Mouse (Mus musculus): ENCODE data around the gene Ifi208. TPM values are rescaled to one million over a fixed set of nuclear protein-coding genes. Genes with fewer than 3 reads are reported as not detected.
"Not testable (repeated sequence)": the region's sequence is repeated elsewhere in the genome, so short reads cannot be mapped to it uniquely, and the experiment has no call there.

Ifi208 gene
- polyA plus RNA-seq, 1 experiment from 2014 or later = not detected

DNA sequence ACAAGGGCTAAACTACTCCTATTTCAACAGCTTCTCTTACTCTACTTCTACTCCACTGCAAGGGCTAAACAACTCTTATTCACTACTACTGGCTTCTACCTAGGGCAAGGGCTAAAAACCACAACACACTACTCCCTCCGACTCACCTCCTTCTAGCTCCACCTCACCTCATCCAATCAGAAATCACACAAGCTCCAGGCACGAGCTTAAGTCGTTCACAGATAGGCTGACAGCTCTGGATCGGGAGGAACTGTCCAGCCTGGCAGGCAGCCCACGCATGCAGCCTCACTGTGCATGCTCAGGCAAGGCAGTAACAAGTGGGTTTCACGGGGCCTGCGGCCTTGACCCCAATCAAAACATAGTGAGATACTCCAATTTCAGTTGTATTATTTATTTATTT lies 59.7 kb downstream of the Ifi208 start:
- Histone ChIP-seq H3K27ac (ENCODE audit: low read length) (no peak overlapping the region), H3K36me3 (ENCODE audit: control insufficient read depth, insufficient read depth, low read length) (no peaks in the 10 kb centered on the region), H3K9ac (ENCODE audit: low read depth, low read length) (no peak overlapping the region), H3K4me2 (ENCODE audit: low read length) (no peak overlapping the region), H3K27me3 (ENCODE audit: control insufficient read depth, insufficient read depth, low read depth, low read length) (no peaks in the 10 kb centered on the region), H3K9me3 (replicated peaks; ENCODE audit: control insufficient read depth, low read length, poor library complexity, severe bottlenecking) (no peaks in the 10 kb centered on the region), H3K4me3 (ENCODE audit: low read depth, low read length) (no peak overlapping the region), H3K4me1 (ENCODE audit: control insufficient read depth, insufficient read depth, low read length) (no peaks in the 10 kb centered on the region)
- no peak for ATAC-seq
- WGBS = 47% methylated on average over 7 of the region's 7 CpGs

DNA sequence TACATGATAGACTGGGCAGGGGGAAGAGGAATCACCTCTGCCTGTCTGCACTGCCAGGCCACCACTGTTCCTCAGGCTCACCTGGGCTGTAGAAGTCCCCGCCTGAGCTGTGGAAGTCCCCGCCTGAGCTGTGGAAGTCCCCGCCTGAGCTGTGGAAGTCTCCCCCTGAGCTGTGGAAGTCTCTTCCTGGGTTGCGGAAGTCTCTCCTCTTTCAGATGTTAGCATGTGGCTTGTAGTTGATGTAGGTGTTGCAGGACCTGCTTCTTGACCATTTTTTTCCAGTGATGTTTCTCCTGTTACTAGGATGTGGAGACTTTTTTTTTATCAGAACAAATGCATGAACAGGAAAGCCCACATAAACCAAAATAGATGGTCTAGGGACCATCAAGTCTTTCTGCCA lies 61.5 kb downstream of the Ifi208 start:
- ATAC-seq; H3K36me3 ChIP-seq (ENCODE audit: control insufficient read depth, insufficient read depth, low read length); H3K4me1 ChIP-seq (ENCODE audit: control insufficient read depth, insufficient read depth, low read length); H3K9me3 ChIP-seq (replicated peaks; ENCODE audit: control insufficient read depth, low read length, poor library complexity, severe bottlenecking); H3K9ac ChIP-seq (ENCODE audit: low read depth, low read length); H3K27ac ChIP-seq (ENCODE audit: low read length); H3K4me2 ChIP-seq (ENCODE audit: low read length); H3K27me3 ChIP-seq (ENCODE audit: control insufficient read depth, insufficient read depth, low read depth, low read length); H3K4me3 ChIP-seq (ENCODE audit: low read depth, low read length): not testable (repeated sequence)
- 85% methylated on average over 4 of the region's 4 CpGs for WGBS

DNA sequence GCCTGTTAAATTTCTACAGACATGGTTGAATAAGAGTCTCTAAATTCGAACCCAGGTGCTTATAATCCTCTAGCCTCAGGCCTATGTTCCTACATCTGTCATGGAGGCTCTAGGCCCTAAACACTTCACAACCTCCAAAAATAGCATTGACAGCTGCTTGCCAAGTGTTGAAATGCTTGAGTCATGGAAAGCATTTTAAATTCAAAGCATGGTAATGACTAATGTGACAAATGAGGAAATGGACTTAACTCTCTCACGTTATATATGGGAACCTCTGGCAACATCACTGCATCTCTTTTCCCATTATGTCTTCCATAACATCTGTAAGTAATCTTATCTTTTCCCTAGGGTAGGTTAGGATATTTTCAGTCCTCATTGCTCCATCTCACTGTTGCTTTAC lies 63.5 kb downstream of the Ifi208 start:
- Histone ChIP-seq H3K27ac (ENCODE audit: low read length) (no peak overlapping the region), H3K4me3 (ENCODE audit: low read depth, low read length) (no peak overlapping the region), H3K9me3 (replicated peaks; ENCODE audit: control insufficient read depth, low read length, poor library complexity, severe bottlenecking) (no peaks in the 10 kb centered on the region), H3K27me3 (ENCODE audit: control insufficient read depth, insufficient read depth, low read depth, low read length) (no peaks in the 10 kb centered on the region), H3K36me3 (ENCODE audit: control insufficient read depth, insufficient read depth, low read length) (no peaks in the 10 kb centered on the region), H3K4me2 (ENCODE audit: low read length) (no peak overlapping the region), H3K9ac (ENCODE audit: low read depth, low read length) (no peak overlapping the region), H3K4me1 (ENCODE audit: control insufficient read depth, insufficient read depth, low read length) (no peaks in the 10 kb centered on the region)
- WGBS = 77% methylated on average over 2 of the region's 2 CpGs
- no peak for ATAC-seq

DNA sequence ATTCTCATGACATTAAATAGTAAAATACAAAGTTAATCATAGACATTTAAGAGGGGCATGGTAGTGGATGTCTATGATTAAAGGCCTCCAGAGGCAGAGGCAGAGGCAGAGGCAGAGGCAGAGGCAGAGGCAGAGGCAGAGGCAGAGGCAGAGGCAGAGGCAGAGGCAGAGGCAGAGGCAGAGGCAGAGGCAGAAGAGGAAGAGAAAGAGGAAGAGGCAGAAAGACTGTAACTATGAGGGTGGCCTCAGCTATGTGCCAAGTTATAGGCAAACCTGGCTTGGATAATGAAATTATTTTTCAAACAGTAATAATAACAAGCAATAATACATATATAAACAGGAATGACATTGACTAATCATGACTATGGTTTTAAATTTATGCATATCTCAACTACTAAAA lies 67.1 kb downstream of the Ifi208 start:
- no peak for ATAC-seq
- H3K9ac ChIP-seq (ENCODE audit: low read depth, low read length) = no peak overlapping the region
- no peak overlapping the region for H3K27ac ChIP-seq (ENCODE audit: low read length)
- H3K4me2 ChIP-seq (ENCODE audit: low read length) = no peak overlapping the region
- no peaks in the 10 kb centered on the region for H3K36me3 ChIP-seq (ENCODE audit: control insufficient read depth, insufficient read depth, low read length)
- H3K27me3 ChIP-seq (ENCODE audit: control insufficient read depth, insufficient read depth, low read depth, low read length) = no peaks in the 10 kb centered on the region
- H3K4me3 ChIP-seq (ENCODE audit: low read depth, low read length) = no peak overlapping the region
- H3K9me3 ChIP-seq (replicated peaks; ENCODE audit: control insufficient read depth, low read length, poor library complexity, severe bottlenecking) = no peaks in the 10 kb centered on the region
- no peaks in the 10 kb centered on the region for H3K4me1 ChIP-seq (ENCODE audit: control insufficient read depth, insufficient read depth, low read length)

DNA sequence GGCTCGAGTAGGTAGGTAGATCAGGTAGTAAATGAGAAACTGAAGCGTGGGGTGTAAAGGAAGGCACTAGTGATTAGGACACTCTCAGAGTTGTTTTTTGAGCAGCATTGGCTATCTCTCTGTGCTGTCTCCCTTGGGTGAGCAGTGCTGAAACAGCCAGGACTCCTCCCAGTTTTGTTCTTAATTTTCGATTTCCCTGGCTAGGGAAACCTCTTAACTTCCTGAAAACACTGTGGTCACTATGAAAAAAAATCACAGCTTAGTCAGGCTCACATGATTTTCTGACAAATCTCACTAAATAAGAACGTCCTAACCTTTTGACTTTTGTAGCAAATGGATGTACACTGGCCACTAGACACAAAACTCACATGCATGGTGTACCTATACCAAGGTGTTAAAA lies 68.2 kb downstream of the Ifi208 start, which contains the start of gene Ifi207:
TSS of gene Ifi207 (minus strand) at position 92 of the 400 bp plus-strand sequence.
- Histone ChIP-seq H3K4me3 (ENCODE audit: low read depth, low read length) (no peak within 1 kb of the TSS), H3K27me3 (ENCODE audit: control insufficient read depth, insufficient read depth, low read depth, low read length) (no peaks in the 10 kb centered on the region), H3K27ac (ENCODE audit: low read length) (no peak within 1 kb of the TSS), H3K36me3 (ENCODE audit: control insufficient read depth, insufficient read depth, low read length) (no peaks in the 10 kb centered on the region), H3K4me2 (ENCODE audit: low read length) (no peak within 1 kb of the TSS), H3K4me1 (ENCODE audit: control insufficient read depth, insufficient read depth, low read length) (no peaks in the 10 kb centered on the region), H3K9ac (ENCODE audit: low read depth, low read length) (no peak within 1 kb of the TSS), H3K9me3 (replicated peaks; ENCODE audit: control insufficient read depth, low read length, poor library complexity, severe bottlenecking) (no peaks in the 10 kb centered on the region)
- WGBS = 83% methylated on average over 4 of the region's 4 CpGs
- ATAC-seq = no peak

DNA sequence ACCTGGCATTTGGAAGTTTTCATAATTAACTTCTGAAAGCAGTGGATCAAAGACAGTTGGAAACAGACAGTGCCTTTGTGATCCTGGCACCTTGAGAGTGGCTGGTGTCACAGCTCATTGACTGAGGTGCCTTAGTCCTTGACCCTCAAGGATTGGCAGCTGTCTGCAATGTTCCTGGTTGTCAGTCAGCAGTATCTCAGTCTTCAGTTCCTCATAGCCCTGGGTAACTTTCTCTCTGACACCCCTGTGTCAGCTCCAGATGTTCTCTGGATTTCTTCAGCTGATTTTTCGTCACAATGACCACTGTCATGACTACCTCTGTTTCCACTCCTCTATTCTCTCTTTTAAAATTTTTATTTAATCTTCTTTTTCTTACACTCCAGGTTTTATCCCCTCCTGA lies 68.8 kb downstream of the Ifi208 start:
- Histone ChIP-seq H3K4me2 (ENCODE audit: low read length) (no peak overlapping the region), H3K36me3 (ENCODE audit: control insufficient read depth, insufficient read depth, low read length) (no peaks in the 10 kb centered on the region), H3K9me3 (replicated peaks; ENCODE audit: control insufficient read depth, low read length, poor library complexity, severe bottlenecking) (no peaks in the 10 kb centered on the region), H3K27me3 (ENCODE audit: control insufficient read depth, insufficient read depth, low read depth, low read length) (no peaks in the 10 kb centered on the region), H3K4me3 (ENCODE audit: low read depth, low read length) (no peak overlapping the region), H3K4me1 (ENCODE audit: control insufficient read depth, insufficient read depth, low read length) (no peaks in the 10 kb centered on the region), H3K9ac (ENCODE audit: low read depth, low read length) (no peak overlapping the region), H3K27ac (ENCODE audit: low read length) (no peak overlapping the region)
- 86% methylated on average over 1 of the region's 1 CpGs for WGBS
- ATAC-seq = no peak

Small RNAs within 50 kb of the gene (microRNA-seq; reads per million reads assigned to microRNA genes)
- not detected for gene Gm44339

Other genes starting within 250 kb of the Ifi208 start
- gene Ifi206, start 182.6 kb upstream of the Ifi208 start, polyA plus RNA-seq (2015; fragmentation: Nextera tagmentation; extraction: Ambion mirVana) = not detected in 2 replicates
- not detected in 2 replicates for gene Ifi214, start 137.7 kb upstream of the Ifi208 start, polyA plus RNA-seq (2015; fragmentation: Nextera tagmentation; extraction: Ambion mirVana)
- not detected in 2 replicates for gene Ifi213, start 74.4 kb upstream of the Ifi208 start, polyA plus RNA-seq (2015; fragmentation: Nextera tagmentation; extraction: Ambion mirVana)
- 0.10 TPM in 1 of 2 replicates, not detected in the other for gene Ifi209, start 42.8 kb upstream of the Ifi208 start, polyA plus RNA-seq (2015; fragmentation: Nextera tagmentation; extraction: Ambion mirVana)
- gene Ifi207, start 68.1 kb downstream of the Ifi208 start, polyA plus RNA-seq (2015; fragmentation: Nextera tagmentation; extraction: Ambion mirVana) = 0.16 and 0.24 TPM in 2 replicates
- 0.13 and 0.50 TPM in 2 replicates for gene Ifi204, start 93.3 kb downstream of the Ifi208 start, polyA plus RNA-seq (2015; fragmentation: Nextera tagmentation; extraction: Ambion mirVana)
- 0.24 and 0.45 TPM in 2 replicates for gene Ifi211, start 239.4 kb downstream of the Ifi208 start, polyA plus RNA-seq (2015; fragmentation: Nextera tagmentation; extraction: Ambion mirVana)

Data from midbrain, embryonic 16.5 days (tissue).